Mouse (Mus musculus): Measurements from ENCODE around the gene H2-Q2.
"Not testable (repeated sequence)": the region's sequence is repeated elsewhere in the genome, so short reads cannot be mapped to it uniquely, and the experiment has no call there.

Gene H2-Q2

DNA sequence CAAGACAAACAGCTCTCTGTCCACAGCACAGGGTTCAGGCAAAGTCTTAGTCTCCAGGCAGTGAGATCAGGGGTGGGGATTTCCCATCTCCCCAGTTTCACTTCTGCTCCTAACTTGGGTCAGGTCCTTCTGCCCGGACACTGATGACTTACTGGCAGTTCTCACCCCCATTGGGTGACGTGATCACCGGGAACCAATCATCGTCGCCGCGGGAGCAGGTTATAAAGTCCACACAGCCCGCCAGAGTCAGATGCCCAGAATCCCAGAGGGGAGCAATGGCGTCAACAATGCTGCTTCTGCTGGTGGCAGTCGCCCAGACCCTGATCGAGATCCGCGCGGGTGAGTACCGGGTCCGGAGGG is 37.3 kb downstream of the H2-Q2 start, which contains the start of gene H2-Q4:
Gene H2-Q4, plus strand, starts transcription at position 249 of the 360 bp plus-strand sequence.
- peak; percentile 90 for DNase-seq (ENCODE audit: low read depth, low spot score)

DNA sequence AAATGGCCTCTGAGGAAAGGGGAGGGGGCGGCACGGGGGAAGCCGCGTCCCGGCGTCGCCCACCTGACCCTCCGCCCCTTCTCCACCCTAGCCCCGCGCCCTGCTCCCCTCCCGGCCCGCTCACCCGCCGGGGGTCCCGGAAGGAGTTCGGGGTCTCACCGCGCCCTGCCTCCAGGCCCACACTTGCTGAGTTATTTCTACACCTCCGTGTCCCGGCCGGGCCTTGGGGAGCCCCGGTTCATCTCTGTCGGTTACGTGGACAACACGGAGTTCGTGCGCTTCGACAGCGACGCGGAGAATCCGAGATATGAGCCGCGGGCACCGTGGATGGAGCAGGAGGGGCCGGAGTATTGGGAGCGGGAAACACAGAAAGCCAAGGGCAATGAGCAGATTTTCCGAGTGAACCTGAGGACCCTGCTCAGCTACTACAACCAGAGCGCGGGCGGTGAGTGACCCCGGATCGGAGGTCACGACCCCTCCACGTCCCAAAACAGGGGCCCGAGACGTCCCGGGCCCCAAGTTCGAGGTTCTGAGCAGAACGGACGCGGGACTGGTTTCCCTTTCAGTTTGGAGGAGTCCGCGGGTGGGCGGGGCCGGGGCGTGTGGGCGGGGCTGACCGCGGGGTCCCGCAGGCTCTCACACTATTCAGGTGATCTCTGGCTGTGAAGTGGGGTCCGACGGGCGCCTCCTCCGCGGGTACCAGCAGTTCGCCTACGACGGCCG is 37.8 kb downstream of the H2-Q2 start:
- DNase-seq (ENCODE audit: low read depth, low spot score), result peak; percentile 5

DNA sequence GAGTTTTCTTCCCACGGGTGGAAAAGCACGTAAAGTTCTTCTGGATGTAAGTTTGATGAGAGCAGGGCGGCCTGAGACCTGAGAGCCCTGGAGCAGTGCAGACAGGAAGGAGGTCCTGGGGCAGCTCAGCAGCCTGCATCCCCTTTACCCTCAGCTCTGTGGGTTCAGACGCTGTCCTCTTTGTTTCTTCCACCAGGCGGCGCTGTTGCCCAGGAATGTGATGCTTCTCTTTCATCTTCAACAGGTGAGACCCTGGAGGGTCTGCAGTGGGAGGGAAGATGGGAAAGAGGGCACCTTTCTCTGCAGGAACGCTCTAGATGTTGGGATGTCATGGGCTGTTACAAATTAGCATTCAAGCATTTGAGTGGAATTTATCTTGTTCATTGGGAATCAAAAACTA is 47.8 kb downstream of the H2-Q2 start:
- not testable (repeated sequence) for DNase-seq (ENCODE audit: low read depth, low spot score)

DNA sequence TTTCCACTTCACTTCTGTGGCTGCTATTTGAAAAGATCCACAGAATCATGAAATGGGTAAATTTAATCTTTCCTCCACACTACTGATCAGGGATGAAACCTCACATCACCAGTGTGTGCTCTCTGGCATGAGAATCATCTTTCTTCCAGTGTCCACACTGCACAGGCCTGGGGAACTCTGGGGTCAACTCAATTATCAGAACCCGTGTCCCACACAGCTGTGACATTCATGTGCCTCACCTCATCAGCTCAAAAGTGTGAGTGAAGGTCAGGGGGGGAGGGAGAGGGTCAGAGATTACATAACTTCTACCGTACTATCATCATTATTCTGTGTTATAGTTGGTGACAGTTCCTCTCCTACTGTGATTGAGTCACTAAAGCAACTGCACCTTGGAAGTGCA is 50.6 kb downstream of the H2-Q2 start:
- DNase-seq (ENCODE audit: low read depth, low spot score), result not testable (repeated sequence)

DNA sequence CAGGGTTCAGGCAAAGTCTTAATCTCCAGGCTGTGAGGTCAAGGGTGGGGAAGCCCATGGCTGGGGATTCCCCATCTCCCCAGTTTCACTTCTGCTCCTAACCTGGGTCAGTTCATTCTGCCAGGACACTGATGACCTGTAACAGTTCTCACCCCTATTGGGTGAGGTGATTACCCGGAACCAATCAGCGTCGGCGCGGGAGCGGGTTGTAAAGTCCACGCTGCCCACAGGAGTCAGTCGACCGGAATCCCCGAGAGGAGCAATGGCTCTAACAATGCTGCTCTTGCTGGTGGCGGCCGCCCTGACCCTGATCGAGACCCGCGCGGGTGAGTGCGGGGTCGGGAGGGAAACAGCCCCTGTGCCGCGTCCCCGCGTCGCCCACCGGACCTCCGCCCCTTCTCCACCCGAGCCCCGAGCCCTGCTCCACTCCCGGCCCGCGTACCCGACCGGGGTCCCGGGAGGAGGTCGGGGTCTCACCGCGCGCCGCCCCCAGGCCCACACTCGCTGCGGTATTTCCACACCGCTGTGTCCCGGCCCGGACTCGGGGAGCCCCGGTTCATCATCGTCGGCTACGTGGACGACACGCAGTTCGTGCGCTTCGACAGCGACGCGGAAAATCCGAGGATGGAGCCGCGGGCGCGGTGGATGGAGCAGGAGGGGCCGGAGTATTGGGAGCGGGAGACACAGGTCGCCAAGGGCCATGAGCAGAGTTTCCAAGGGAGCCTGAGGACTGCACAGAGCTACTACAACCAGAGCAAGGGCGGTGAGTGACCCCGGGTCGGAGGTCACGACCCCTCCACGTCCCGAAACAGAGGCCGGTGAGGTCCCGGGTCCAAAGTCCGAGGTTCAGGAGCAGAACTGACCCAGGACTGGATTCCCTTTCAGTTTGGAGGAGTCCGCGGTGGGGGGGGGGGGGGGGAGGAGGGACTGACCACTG is 52.1 kb downstream of the H2-Q2 start:
- not testable (repeated sequence) for DNase-seq (ENCODE audit: low read depth, low spot score)
